Mouse (Mus musculus) mouse trophoblast stem cell (cell line): ENCODE data around the gene Cdk11b.
"Not testable (repeated sequence)": the region's sequence is repeated elsewhere in the genome, so short reads cannot be mapped to it uniquely, and the experiment has no call there.

ENCODE experiments used
- in situ Hi-C, 2 experiments: fragments of 300-500 bp; cut with MseI, MboI; formaldehyde crosslinking; loops; 2 replicates in 1 of 2; 3 replicates in 1 of 2; pipeline ENCODE4 v1.15.1; 2025

Gene Cdk11b

GRCm38 (mm10) chr4:155603801-155604200 lies 20.9 kb upstream of the Cdk11b start:
- in situ Hi-C loops, result no loop called here

- in situ Hi-C loops, result no loop called here
These were observed 19.5 kb upstream of the Cdk11b start for GRCm38 (mm10) chr4:155605132-155605531.

DNA sequence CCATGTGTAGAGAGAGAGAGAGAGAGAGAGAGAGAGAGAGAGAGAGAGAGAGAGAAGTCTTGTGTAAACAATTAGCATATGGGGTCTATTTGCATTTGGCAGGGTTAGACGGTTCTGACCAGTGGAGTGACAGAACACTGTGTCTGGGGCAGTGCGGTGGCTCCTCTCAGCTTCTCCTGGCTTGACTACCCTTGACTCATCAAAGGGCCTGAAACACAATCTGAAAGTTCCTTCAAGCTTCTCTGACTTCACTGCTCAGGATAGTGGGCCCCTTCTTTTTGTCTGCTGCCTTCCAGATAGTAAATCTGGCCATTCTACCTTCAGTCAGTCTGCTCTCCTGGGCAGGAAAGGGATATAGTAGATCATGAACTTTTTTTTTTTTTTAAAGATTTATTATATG lies 17.8 kb upstream of the Cdk11b start:
- in situ Hi-C loops, result no loop called here

GRCm38 (mm10) chr4:155611860-155612259 lies 12.8 kb upstream of the Cdk11b start:
- in situ Hi-C loops, result no loop called here

DNA sequence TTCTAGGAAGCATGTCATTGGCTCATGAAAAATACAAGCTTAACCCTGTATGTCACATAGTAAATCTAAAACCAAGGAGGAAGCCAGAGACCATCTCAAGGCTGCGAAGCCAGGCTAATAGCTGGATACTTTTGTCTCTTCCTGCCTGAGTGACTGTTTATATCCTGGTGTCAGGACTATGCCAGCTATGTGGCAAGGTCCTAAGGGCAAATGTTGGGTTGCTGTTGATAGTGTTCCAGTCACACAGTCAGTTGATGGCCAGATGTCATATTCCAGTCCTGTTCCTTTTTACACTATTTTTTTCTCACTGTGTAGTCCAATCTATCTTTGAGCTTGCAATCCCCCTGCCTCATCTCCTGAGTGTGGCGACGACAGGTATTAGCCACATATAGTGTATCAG lies 11.4 kb upstream of the Cdk11b start:
- in situ Hi-C loops, result no loop called here

DNA sequence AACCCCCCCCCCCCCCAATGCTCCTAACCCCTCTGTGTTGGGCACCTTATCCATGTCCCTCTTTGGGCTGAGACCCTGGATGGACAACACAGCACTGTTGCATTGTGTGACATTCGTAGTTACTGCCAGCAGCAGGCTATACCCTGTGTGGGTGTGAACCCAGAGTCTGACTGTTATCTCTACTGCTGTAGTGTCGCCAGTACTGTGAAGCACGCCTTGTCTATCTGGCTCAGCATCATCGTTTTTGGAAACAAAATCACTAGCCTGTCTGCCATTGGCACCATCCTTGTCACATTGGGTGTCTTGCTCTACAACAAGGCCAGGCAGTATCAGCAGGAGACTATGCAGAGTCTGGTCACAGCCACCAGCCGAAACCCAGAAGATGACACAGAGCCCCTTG lies 6.3 kb upstream of the Cdk11b start:
- in situ Hi-C loops, result no loop called here

- in situ Hi-C loops, result no loop called here
These were observed 5.6 kb downstream of the Cdk11b start for GRCm38 (mm10) chr4:155630267-155630666.

DNA sequence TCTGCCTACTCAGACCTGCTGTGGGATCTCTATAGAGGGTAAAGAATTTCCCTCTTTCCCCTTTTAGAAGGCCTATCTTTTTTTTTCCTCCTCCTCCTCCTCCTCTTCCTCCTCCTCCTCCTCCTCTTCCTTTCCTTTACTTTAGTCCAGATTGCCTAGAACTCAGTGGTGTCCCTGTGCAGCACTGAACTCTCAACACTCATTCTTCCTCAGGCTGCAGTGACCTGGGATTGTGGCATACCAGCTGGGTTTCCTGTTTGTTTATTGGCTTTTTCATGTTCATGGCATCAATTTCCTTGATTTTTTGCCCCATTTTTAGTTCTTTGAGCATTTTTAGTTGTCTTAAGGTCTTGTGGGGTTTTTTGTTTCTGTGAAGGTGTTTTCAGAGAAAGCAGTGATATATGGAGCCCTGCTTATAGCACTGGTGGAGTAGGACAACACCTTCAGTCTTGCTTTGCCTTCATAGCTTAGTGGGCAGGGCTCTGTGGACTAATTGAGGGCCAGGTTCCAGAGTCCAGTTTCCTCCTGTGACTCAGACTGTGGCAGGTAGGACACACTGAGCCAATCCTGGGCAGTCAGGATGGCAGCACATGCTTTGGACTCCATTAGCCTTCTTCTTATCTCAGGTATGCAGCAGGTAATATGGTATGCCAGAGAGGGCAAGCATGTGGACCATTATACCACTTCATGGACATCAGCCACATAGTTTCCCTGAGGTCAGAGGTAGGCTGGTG lies 11.3 kb downstream of the Cdk11b start:
- in situ Hi-C loops, result no loop called here

GRCm38 (mm10) chr4:155643531-155643930 lies 18.9 kb downstream of the Cdk11b start:
- in situ Hi-C loops, result no loop called here

GRCm38 (mm10) chr4:155645308-155645707 lies 20.7 kb downstream of the Cdk11b start, which contains the start of gene Gm10563:
Gene Gm10563, minus strand, starts transcription at chr4:155645408.
- in situ Hi-C loops, result not testable (repeated sequence)

DNA sequence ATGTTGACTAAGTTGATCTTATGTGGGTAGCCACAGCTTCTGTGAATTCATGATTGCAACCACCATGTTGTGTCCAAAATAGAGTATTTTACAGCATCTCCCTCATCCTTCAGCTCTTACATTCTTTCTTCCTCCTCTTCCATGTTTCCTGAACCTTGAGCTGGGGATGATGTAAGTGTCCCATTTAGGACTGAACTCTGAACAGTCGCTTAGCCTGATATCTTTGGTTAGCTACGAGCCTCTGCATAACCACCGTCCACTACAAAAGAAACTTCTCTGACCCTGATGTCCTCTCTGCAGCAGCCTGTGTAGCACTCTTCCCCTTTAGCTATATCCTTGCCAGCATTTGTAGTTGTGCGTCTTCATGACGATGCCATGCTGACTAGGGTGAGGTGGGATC lies 21.1 kb downstream of the Cdk11b start:
- in situ Hi-C loops, result no loop called here

- in situ Hi-C loops, result no loop called here
These were observed 24.7 kb downstream of the Cdk11b start for GRCm38 (mm10) chr4:155649355-155649754.

GRCm38 (mm10) chr4:155651553-155652269 lies 27.1 kb downstream of the Cdk11b start:
- in situ Hi-C loops, result no loop called here

DNA sequence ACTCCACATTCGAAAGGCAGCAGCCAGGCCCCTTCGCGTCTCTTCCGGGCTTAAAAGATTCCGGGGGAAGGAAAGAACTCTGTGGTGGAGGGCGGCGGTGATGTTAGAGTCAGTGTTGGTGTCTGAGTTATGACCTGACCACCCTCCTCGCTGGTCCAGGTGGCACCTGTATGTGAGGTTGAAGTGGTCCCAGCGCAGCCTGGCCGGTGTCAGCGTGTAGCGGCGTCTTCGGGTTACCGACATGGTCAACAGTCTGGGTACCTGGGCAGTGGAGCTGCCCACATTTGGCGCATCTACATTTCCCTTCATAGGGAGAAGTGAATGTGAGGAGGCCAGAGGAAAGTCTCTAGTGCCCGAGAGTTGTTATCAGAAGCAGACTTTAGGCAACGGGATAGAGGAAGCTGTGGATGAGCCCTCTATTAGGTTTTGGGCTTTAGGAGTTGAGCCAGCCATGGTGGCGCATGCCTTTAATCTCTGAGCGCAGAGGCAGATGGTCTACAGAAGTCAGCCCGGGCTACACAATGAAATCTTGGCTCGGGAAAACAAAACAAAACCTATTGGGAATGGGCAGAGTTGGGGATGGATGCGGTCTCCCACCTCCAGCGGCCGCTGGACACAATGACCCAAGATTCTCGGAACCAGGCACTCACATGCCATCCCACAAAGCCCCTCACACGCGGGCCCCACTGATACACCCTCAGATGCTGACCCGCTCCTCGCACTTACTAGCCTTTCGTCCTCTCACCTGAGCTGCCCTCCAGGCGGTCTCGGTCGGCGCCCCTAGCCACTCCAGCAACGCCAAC lies 27.8 kb downstream of the Cdk11b start:
- in situ Hi-C loops, result no loop called here

- in situ Hi-C loops, result no loop called here
These were observed 28.4 kb downstream of the Cdk11b start, which contains the start of gene Mmp23 for GRCm38 (mm10) chr4:155653086-155653450. Gene Mmp23, minus strand, starts transcription at chr4:155653384.

GRCm38 (mm10) chr4:155653451-155654182 lies 29.0 kb downstream of the Cdk11b start:
- in situ Hi-C loops, result no loop called here

DNA sequence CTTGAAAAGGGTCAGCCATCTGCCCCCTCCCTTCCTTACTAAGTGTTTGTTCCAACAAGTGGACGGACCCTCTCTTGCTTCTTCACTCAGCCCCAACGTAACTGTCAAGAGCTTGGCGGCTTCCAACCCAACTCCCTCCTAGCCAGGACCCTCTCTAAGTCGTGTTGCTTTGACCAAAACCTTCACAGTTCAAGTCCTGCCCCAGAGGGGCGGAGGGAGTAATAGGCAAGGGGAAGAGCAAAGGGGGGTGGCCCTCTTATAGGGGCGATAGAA lies 29.5 kb downstream of the Cdk11b start:
- in situ Hi-C loops, result no loop called here

GRCm38 (mm10) chr4:155654456-155655298 lies 30.0 kb downstream of the Cdk11b start:
- in situ Hi-C loops, result no loop called here

DNA sequence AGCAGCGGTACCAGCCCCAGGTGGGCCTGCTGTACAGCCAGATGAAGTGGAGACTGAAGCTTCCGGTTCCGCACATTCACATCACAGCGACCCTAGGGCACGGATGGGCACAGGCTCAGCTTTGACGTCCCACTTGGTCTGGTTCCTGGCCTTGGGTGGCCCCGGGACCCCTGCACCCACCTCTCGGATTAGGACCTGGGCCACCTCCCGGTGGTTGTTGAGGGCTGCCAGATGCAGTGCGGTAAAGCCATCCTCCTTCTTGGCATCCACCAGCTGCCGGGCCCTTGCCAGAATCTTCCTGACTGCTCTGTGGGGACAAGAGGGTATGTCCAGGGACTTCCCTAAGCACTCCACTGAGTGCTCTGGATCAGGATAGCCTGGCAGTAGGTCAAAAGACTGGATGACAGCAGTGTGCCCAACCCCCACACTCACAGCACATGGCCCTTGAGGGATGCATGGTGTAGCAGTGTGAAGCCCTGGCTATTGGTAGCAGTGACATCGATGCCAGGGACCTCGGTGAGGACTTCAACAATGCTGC lies 31.6 kb downstream of the Cdk11b start:
- in situ Hi-C loops, result no loop called here

GRCm38 (mm10) chr4:155658961-155659360 lies 34.3 kb downstream of the Cdk11b start:
- in situ Hi-C loops, result no loop called here

DNA sequence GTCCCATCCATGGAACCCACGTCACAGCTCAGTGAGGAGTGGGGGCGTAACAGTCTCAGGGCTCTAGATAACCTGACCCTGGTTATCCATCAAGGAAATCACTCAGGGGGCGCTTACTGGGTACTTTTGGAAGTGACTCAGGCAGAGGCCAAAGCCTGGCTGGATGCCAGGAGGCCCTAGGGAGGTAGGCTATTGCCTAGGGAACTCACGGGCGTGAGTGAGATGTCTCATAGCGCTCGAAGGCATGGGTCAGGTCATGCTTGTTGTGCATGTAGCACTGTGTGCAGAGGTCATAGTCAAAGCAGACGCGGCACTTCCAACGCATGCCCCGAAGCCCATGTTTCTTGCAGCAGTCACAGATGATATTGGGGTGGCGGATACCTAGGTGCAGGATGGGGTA lies 36.0 kb downstream of the Cdk11b start:
- in situ Hi-C loops, result no loop called here
